Mouse (Mus musculus): ENCODE results near the gene Sult6b1.
A peak's percentile ranks its signal among the peaks of the same experiment; 100 is the strongest.

Sult6b1 gene

DNA sequence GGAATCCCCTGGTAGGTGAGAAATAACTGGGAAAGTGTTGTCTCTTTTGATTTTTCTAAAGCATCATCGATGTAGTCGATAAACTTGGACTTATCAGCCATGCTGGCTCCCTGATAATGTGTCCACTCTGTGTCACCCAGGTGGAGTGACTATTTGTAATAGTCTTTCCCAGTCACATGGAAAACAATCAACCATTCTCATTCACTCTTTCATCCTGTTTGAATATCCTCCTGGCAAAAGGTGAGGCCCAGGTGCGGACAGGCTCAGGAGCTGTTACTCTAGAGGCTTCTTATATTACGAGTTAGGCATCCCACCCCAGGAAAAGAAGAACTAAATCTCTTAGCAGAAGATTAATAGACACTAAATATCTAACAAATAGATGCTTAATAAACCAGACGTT, at the start of gene Sult6b1:
TSS of gene Sult6b1 (minus strand) at position 101 of the 400 bp plus-strand sequence.
- DNase-seq (ENCODE audit: low spot score), result no peak

DNA sequence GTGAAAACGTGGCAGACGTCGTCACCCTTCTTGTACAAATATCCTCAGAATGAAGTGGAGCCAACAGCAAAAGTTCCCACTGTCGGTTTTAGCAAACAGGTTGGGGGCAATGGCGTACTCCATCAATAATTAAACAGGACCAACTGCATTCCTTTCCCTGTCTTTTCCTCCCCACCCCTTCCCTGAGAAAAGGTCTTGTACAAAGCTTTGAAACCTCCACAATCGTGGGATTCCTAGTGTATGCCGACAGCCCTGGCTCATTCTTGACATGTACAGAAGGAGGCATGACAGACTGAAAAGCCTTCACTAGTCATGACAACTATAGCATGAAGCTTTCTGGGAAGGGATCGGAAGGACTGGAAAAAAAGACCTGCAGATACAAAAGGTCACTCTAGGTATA, 46.4 kb upstream of the Sult6b1 start:
- DNase-seq (ENCODE audit: low spot score), result no peak

DNA sequence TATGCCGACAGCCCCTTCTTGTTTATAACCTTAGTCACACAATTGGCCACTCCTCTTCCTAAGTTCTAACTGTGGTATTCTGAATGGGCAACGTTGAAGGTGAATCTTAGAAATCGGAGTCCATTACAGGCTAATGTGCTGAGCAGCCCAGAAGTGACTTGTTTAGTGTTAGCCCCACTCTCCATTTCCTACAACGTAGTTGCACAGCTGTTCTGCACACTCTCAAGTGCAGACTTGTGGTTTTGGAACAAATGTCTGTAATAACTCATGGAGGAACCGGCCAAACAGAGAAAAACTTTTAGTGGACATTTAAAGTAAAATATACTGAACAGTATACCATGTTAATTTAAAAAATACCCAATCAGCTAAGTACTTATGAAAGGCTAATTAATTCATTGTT, 45.3 kb upstream of the Sult6b1 start:
- no peak for DNase-seq (ENCODE audit: low spot score)

DNA sequence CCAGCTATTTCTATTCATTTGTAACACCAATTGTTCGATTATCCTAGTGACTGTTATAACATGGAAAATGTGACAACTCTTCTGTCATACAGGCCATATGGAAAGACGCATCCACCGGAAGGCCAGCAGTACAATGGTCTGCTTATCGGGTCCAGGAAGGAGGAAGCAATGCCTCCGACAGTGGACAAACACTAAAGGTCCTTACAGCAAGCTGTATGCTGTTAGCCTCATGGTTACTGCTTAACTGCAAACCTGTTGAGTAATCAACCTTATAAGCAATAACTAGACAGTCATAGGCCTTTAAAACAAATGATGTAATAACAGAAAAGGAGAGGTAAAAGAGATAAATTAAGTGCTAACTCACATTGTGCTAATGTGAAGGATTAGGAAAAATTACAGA, 44.4 kb upstream of the Sult6b1 start:
- no peak for DNase-seq (ENCODE audit: low spot score)

DNA sequence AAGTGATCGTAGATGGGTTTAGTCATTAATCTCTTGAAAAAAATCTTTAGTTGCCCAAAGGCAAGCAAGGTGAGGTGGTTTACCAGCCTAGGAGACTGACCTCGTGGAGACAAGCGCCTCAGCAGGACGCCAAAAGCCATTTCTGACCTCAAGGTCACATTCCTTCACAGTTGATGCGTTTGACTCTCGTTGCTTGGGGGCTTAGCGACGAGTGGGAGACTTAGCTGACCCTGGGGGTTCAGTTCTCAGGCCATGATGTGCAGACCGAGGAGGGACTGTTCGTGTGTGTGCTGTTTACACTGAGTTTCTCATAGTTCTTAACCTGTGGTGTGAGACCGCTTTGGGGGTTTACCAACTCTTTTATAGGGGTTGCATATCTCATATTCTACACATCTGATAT, 35.8 kb upstream of the Sult6b1 start:
- no peak for DNase-seq (ENCODE audit: low spot score)

DNA sequence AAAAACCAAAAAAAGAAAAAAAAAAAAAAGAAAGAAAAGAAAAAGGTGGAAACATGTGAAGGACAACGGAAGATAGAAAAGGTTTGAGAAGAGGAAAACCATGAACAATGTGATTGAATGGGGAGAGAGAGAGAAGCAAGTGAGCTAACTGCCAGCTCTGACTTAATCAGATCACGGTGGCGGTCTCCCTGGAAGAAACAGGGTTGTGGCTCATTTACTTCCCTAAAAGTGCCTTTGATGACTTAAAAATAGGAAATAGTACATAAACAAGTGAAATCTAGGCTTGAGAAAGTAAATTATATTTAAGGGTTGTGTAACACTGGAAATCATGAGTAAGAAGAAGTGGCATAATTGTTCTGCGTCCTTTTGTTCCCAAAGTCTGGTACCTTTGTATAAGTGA, 32.1 kb upstream of the Sult6b1 start:
- DNase-seq (ENCODE audit: low spot score), result no peak

DNA sequence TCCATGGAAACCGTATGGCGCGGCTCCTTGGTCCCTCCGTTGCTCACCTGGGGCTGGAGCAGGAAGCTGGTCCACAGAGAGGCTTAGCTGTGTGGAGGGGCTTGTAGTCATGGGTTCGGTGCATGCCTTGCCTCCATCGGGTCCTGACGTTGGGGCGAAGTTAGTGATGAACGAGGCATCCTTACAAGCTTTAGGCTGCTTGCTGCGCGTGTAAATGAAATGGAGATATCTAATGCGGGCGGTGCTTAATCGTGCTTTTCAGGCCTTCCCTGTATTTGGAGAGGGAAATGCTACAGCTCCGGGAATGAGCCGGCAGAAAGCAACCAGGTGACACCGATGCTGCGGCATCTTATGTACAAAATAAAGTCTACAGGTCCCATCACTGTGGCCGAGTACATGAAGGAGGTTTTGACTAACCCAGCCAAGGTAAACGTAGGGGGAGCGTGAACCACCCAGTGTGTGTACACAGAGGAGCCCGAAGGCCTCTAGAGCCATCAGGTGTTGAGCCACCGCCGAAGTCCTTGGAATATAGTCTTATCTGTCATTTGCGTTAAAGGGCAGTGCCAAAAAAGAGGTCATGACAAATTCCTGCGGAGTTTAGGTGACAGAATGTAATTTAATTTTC, 30.5 kb upstream of the Sult6b1 start:
- DNase-seq (ENCODE audit: low spot score), result no peak

DNA sequence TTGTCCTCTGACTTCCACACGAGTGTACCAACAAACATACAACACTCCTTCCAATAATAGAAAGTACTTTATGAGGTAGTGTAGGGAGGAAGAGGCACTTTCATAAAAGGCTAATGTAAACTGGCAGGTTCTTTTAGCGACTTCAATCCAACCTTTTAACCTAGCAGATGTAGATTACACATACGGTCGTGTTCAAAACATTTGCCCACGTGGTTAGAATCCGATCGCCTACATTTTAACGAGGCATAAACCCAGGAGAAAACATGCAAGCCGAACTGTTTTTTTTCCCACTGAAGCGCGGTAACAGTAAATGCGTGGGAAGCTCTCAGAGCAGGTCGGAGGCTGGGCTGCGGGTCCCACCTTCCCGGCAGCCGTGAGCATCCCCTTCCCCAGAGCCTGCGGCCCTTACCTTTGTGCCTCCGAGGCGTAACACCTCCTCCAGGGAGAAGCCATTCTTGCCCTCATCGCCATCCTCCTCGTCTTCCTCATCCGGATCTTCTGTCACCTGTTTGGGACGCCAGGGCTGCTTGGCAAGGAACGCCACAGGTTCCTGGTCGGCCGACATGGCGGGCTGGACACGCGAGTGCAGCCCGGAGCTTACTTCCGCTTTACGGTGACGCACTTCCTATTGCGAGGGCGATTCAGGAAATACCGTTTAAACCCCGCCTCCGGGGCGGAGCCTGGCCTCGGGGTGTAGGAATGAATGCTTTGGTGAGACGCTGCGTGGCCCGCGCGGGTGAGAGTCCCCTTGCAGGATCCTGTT, 29.9 kb upstream of the Sult6b1 start, which contains the start of the genes Cebpz and Ndufaf7:
TSS of gene Cebpz (minus strand) at position 601 of the 763 bp plus-strand sequence.
TSS of gene Ndufaf7 (plus strand) at position 671 of the 763 bp plus-strand sequence.
- peak; percentile 93 for DNase-seq (ENCODE audit: low spot score)

DNA sequence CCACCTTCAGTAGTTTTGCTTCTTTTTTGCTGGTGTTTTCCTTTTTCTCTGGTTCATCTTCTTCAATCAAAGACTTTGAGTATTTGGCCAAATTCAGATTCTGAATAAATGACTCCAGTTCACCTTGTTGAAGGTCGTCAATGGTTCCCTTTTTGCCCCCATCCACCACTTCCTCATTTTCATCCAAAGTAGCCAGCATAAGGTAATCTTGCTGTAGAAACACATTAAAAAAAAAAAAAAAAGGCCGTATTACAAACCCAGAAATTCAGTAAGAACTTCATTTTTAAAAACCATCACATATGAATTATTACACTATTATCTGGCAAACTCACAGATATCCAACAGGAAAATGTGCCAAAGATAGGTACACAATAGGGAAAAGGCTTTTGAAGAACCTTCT, 29.1 kb upstream of the Sult6b1 start:
- DNase-seq (ENCODE audit: low spot score), result no peak

DNA sequence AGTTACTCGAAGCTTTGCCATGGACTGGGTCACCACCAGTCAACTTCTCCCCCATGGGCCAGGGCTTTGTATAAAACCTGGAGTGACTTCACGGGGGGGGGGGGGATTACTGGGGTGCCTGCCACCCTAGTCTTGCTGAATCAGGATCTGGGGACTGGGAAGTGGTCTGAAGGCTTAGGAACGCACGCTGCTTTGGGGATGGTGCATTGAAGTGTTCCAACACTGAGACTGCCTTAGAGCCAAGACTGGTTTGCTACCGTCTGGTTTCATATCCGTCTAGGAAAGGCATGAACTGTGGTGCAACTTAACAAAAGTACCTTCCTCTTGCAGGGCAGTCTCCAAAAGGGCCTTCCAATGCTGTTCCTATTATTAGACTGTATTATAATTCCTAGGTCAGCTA, 10.9 kb upstream of the Sult6b1 start:
- no peak for DNase-seq (ENCODE audit: low spot score)

DNA sequence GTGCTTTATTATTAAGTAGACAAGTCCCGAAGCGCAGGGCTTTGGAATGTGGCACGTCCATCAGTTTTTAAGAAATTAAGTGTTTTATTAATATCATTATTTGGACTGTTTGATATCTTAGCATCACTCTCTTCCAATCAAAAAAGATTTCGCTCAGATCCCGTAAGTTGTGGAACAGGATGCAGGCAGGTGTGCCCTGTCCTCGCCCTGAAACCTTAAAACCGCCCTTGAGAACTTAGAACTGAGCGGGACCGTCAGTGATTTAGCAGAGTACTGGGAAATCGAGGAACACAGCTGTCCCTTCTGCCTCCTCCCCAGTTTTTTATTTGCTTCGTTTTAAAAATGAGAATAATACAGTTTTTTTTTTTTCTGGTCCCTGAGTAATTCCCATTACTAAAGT, 10.1 kb upstream of the Sult6b1 start:
- no peak for DNase-seq (ENCODE audit: low spot score)

DNA sequence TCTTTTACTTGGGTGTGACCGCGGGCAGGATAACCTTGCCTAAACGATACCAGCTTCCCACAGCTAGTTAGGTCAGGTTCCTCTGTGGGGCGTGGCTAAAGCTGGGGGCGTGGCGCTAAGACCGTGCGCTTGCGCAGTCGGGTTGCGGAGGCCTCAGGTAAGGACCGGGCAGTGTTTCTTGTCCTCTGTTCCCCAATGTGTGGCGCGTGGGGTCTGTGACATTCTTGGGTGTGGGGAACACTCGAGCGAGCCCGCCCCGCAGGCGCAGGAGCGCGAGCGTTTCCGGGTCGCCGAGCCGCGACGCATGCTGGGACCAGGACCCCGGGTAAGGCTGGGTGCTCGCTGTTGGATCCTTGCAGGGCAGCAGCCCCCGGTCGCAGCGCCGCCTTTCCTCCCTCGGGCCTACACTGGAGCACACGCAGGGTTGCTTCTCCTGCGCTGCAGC, 9.6 kb upstream of the Sult6b1 start, which contains the start of gene Cebpzos:
TSS of gene Cebpzos (plus strand) at position 132 of the 445 bp plus-strand sequence.
- peak; percentile 72 for DNase-seq (ENCODE audit: low spot score)

DNA sequence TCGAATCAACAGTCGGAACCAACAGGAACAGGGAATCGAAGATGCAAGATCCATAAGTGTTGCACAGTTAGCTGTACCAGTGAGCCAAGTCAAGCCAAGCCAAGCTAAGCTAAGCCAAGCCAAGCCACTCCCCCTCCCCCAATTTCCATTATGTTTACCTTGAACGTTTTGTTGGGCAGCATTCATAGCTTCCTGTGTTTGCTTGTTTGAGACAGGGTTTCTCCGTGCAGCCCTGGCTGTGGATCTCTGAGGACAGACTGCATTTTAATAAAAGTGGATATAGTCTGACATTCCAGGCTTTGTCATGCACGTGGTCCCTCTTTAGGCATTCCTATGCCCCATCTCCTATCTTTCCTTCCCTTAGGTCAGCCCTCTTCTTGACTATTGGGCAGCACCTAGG, 9.0 kb upstream of the Sult6b1 start:
- DNase-seq (ENCODE audit: low spot score), result no peak

DNA sequence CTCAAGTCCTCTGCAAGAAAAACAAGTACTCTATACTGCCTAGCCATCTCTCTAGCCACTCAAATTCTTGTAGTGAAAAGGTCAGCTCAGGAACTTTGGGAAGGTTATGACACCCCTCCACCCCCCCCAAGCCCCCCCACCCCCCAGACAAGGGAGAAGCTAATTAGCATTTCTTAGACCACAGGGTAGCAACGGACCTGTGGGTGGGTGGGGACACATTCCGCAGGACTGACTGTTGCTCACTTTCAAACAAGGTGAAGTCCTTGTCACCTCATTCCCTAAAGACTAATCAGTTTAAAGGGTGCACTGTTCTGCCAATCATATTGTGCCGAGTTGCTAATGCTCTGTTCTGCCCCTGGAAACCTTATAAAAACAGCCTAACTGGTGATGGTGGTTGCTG, 7.1 kb upstream of the Sult6b1 start:
- DNase-seq (ENCODE audit: low spot score), result no peak

DNA sequence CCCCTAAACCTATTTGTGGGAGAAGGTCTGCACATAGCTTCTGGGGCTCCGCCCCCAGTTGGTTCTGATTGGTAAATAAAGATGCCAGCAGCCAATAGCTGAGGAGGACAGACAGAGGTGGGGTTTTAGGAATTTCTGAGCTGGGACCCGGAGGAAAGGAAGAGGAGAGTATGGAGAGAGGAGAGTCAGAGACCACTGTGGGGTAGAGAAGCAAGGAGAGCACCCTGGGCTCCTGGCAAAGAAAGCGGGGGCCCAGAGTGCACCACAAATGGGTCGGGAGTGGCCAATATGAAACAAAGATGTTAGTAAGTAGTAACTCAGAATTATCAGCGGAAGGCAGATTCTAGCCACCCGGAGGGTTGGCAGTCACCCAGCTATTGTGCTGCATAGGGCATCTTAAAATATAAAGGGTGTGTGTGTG, 6.1 kb upstream of the Sult6b1 start:
- no peak for DNase-seq (ENCODE audit: low spot score)

DNA sequence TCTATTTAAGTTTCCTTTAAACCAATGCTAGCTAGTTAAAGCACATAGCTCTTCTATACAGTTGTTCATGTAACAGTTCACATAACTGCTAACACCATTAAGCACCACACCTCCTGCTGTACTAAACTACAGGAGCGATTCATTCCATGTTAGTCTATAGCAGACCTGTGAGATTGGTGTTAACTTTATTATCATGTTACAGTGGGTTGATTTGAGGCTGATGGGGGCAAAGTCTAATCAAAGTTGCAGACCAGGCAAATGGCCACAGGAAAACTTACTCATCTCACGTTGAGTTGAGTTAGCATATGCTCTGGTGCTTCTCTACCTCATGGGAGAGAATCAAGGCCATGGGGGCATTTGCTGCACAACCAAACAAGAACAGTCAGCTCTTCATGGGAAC, 2.6 kb upstream of the Sult6b1 start:
- no peak for DNase-seq (ENCODE audit: low spot score)

DNA sequence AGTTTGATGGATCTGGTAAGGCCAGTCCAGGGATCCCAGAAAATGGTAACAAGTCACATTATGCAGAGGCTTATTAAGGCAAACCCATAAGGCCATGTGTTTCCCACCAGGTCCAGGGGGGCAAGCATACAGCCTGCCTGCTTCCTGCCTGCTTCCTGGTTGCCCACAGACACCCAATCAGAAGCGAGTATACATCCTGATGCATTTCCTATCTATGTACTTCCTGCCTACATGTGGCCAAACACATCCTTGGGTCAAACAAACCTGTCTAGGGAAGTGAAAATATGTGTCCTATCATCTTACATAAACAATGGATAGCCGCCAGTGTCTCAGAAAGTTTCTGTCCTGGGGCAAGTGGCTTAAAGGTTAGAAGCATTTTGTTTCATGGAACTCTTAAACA, 3.6 kb downstream of the Sult6b1 start:
- no peak for DNase-seq (ENCODE audit: low spot score)

DNA sequence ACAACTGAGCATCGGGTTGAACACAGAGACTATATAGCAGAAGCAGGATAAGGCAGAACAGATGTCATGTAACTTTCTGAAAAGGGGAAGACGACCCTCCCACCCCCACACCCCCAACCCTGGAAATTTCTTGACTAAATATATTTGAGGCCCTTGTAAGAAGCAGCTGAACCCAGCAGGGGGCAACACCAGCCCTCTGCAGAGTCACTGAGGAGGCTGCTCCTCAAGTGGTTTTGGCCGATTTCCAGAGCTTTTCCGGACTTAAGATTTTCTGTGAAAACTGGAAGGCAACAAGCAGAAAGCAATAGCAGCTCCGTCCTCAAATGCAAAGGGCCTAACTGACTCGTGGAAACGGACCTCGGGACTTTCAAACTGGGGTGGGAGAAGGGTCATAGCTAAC, 11.4 kb downstream of the Sult6b1 start:
- DNase-seq (ENCODE audit: low spot score), result peak; percentile 36

DNA sequence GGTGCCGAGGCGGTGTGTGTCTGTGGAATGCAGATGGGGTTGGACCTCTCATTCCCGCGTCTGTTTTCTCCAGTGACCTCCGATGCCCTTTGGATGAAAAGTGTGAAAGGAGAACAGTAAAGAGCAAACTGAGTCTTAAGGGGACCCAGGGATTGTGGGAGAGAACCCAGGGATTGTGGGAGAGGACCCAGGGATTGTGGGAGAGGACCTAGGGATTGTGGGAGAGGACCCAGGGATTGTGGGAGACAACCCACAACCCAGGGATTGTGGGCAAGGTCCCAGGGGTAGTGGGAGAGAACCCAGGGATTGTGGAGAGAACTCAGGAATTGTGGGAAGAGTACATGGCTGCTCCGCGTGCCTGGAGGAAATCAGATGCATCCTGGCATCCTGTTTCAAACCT, 11.8 kb downstream of the Sult6b1 start:
- no peak for DNase-seq (ENCODE audit: low spot score)

DNA sequence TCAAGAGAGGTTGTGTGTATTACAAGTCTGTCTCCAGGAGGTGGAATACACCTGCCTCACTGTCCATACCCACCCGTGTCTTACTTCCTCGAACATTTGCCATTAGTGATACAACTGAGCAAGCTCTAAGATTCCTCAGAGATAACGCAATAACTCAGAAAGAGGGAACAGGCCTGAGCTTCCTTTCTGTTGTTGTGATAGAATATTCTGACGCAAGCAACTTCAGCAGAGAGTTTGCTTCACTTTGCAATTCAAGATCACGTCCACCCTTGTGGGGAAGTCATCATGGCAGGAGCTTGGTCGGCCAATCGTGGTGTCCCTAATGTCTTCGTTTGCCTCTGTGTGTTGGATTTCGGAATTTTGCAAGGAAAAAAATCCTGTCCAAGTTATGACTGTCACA, 15.8 kb downstream of the Sult6b1 start:
- no peak for DNase-seq (ENCODE audit: low spot score)

DNA sequence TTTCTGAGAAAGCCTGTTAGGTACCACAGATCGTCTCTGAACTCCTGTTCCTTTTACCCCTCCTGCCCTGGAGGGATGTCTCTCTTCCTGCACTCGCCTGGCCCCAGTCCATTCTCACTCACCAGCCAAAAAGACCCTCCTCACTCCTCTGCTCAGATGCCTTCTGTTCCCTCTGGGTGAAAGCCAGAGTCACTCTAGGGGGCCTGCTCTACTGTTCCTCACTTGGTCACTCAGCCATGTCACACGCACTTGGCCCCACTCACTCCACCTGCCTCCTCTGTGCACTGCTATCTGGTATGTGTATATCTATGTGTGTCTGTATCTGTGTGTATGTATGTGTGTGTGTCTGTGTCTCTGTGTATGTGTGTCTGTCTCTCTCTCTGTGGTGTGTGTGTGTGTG, 17.6 kb downstream of the Sult6b1 start:
- no peak for DNase-seq (ENCODE audit: low spot score)

DNA sequence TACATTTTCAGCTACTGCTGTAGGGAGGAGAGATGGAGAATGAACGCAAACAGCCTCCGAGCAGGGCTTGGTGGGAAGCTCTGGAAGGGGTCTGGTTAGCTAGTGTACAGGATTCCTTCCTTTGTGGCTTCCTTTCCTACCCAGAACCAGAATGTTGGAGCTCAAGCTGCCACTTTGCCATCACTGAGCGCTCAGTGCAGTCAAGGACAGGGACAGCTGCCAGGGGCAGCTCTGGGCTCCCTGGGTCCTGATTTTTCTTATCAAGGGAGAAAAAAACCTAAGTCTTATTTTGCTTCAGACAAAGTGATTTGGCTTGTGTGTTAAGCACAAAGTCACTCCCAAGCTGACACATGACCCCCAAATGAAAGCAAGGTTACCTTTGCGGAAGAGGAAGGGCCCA, 18.2 kb downstream of the Sult6b1 start:
- DNase-seq (ENCODE audit: low spot score), result no peak

DNA sequence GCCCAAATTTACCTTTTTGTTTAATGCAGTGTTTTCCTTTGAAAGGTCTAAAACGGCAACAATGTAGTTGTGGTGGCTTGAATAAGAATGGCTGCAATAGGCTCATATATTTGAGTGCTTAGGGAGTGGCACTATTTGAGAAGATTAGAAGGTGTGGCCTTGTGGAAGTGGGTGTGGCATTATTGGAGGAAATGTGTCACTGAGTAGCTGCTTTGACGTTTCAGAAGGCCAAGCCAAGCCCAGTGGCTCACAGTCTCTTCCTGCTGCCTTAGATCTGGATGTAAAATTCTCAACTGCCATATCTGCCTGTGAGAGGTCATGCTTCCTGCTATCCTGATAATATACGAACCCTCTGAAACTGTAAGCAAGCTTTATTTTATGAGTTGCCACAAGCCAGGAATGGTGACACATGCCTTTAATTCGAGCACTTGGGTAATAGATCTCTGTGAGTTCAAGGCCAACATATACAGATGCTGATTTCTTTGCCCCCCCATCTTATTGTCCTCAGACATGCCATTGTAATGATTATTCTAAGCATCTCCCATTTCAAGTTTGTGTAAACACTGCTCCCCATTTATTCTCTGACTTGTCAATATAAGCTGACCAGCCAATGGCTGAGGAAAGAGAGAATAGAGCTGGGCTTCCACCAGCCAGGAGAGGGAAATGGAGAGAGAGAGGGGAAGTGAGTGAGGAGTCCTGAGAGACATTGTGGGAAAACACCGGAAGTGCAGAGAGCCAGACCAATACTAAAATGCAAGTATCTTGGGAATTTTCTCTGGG, 21.3 kb downstream of the Sult6b1 start:
- DNase-seq (ENCODE audit: low spot score), result no peak
